ENCODE assay signal across 8 mouse cellular contexts in the genomic region with DNA sequence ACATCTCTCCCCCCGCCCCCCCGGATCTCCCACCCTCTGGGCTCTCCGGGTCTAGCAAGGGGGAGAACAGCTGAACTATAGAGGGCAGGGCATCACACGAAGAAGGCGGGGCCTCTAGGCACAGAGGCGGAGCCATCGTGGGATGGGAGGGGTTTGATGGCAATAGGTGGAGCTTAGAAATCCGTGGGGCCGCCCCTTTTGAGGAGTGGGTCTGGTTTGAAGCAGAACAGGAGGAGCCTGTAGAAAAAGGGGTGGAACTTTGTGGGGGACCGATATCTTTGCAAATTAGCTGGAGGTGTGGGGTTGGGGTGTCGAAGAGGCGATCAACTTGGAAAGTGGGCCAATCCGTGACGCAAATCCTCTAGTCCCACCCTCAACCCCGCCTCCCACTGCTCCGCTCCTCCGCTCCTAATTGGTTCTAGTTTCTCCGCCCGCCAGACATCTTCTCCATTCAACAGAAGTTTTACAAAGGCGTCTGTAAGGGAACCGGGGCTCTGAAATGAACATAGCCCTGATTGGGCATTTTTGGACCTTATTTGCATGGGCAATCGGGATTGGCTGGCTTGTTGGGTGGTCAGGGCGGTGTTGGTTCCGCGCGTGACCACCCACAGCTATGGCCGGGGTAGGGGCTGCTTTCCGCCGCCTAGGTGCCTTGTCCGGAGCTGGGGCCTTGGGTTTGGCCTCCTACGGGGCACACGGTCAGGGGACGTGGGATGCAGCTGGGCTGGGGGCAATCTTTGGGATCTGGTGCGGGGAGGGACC. TPM values are rescaled to one million over a fixed set of nuclear protein-coding genes. Genes with fewer than 3 reads are reported as not detected.
DNase-seq lines count a peak whose midpoint lies in the region; ATAC-seq and TF ChIP-seq lines count a peak whose summit lies in the region.

A gene (plus strand): TSS at position 563 of the 762 bp plus-strand sequence.

- peaks cover 39% of the 10 kb centered on the region for H3K27me3 ChIP-seq in megakaryocyte, embryonic 14.5 days (replicated peaks)

- peak; percentile 60 for TF ChIP-seq POLR2A in cortical plate, adult 2 months (IDR thresholded peaks at IDR 0.05; ENCODE audit: extremely low read depth, insufficient read depth, low read length)

- DNase-seq in gastrocnemius, adult 8-10 months (ENCODE audit: low spot score in 2 of 2), result peak; percentile 94 to 95
- peak; percentile 93 for DNase-seq in hindlimb bud, embryonic 11.5 days (ENCODE audit: extremely low spot score, low read depth, low spot score)
- peak; percentile 94 to 98 for DNase-seq in left cerebral cortex, adult 8-10 months (ENCODE audit: low spot score in 2 of 2)
- DNase-seq in right cerebral cortex, postnatal 10 days (ENCODE audit: low spot score in 2 of 2), result peak; percentile 98 to 99
- DNase-seq in urinary bladder, postnatal 25 days (ENCODE audit: low spot score), result peak; percentile 84

- peaks cover 4% of the 10 kb centered on the region for H3K4me1 ChIP-seq in cortical plate, adult 2 months (ENCODE audit: control insufficient read depth, insufficient read depth, low read length)
- H3K4me1 ChIP-seq in megakaryocyte, embryonic 14.5 days, result peaks cover 60% of the 10 kb centered on the region

- no peaks in the 10 kb centered on the region for H3K9me3 ChIP-seq in megakaryocyte, embryonic 14.5 days

- peaks cover 11% of the 10 kb centered on the region for H3K36me3 ChIP-seq in megakaryocyte, embryonic 14.5 days (replicated peaks; ENCODE audit: low read length)

- peak within 1 kb of the TSS; percentile 76 for H3K4me3 ChIP-seq in cortical plate, adult 2 months (ENCODE audit: insufficient read depth, low read length)
- H3K4me3 ChIP-seq in megakaryocyte, embryonic 14.5 days (replicated peaks), result peak within 1 kb of the TSS; percentile 93

- no peak for TF ChIP-seq CTCF in cortical plate, adult 2 months (IDR thresholded peaks at IDR 0.05; ENCODE audit: extremely low read depth, insufficient read depth, low read length)

- peak; percentile 87 for ATAC-seq in activated CD4-positive, CD25-positive, alpha-beta regulatory T cell, adult 4 months

- peak within 1 kb of the TSS; percentile 36 for H3K27ac ChIP-seq in cortical plate, adult 2 months (ENCODE audit: insufficient read depth, low read length)

RNA-seq across cellular contexts. Expression of the gene that starts here (rescaled TPM):
- polyA plus RNA-seq in activated CD4-positive, CD25-positive, alpha-beta regulatory T cell, adult 4 months (2017; shearing (Covaris generic)), result 100 to 1,000 TPM; 127 to 138 TPM
- 234 and 244 TPM in 2 replicates for polyA plus RNA-seq in cortical plate, adult 2 months (2012; rRNA removed)
- 100 to 1,000 TPM; 143 to 214 (median 181) TPM for total RNA-seq in gastrocnemius, adult 8-10 months (2022)
- 100 to 1,000 TPM; 117 to 147 (median 123) TPM for total RNA-seq in left cerebral cortex, adult 8-10 months (2022)
- polyA plus RNA-seq in megakaryocyte, embryonic 14.5 days (2012; ENCODE audit: insufficient read depth, low replicate concordance), result 742 and 1,105 TPM in 2 replicates

Comparison
In these comparisons a context has a peak if more than half of its experiments do, and no peak if none do; other contexts are left out.
1. Peak in every context shown above with its lines: DNase-seq, ATAC-seq, H3K4me3 ChIP-seq and H3K27ac ChIP-seq.